Mouse (Mus musculus): ENCODE results near the gene Arhgap45.
"Not testable (repeated sequence)": the region's sequence is repeated elsewhere in the genome, so short reads cannot be mapped to it uniquely, and the experiment has no call there.

Gene Arhgap45

DNA sequence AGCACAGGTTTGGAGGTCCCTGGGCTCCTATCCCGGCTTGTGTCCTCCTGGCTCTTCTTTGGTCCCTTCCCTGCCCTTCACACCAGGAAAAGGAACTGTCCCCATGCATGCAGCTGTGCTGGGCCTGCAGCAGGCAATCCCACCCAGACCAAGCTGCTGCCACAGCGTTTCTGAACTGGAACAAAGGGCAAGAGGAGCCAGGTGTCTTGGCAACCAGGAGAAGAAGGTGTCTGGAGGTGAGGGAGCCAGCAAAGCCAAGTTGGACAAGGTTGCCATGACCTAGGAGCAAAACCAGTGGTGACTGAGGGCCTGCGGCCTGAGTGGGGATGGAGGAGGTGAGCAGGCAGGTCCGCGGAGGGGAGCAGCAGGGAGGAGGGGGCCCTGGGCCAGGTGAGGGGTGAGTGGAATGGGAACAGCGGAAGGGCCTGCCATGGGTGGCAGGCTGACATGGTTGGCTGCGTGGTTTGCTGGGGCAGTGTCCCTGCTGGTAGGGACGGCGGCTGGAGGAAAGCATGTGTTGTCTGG, 30.6 kb downstream of the Arhgap45 start, which contains the start of gene Gpx4:
TSS of gene Gpx4 (plus strand) at position 126 of the 525 bp plus-strand sequence.
- in situ Hi-C loops (cut with MboI; ENCODE audit: low pct_unique_long_range_greater_than_20kb in 1 of 2, low sequenced_read_pairs in 2 of 2, unreplicated experiment in 1 of 2): no loop called here

DNA sequence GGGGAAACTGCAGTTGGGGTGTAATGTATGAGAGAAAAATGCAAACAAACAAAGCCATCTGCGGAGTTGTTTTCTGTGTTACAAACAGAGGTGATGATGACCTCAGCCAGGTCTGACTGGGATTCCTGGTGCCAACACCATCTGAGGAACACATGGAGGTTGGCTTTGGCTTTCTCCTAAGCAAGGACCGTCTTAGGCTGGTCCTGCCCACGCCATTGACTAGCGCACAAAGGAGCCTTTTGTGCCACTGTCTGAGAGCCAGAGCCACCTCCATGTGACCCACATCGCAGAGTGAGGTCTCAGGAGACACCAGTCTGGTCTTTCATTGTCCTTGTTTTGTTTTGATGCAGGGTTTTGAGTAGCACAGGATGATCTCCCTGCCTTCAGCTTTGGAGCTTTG, 31.9 kb downstream of the Arhgap45 start:
- in situ Hi-C loops (cut with MboI; ENCODE audit: low pct_unique_long_range_greater_than_20kb in 1 of 2, low sequenced_read_pairs in 2 of 2, unreplicated experiment in 1 of 2): no loop called here

- in situ Hi-C loops (cut with MboI; ENCODE audit: low pct_unique_long_range_greater_than_20kb in 1 of 2, low sequenced_read_pairs in 2 of 2, unreplicated experiment in 1 of 2): no loop called here
Observed at GRCm38 (mm10) chr10:80048834-80049233, 32.4 kb downstream of the Arhgap45 start.

DNA sequence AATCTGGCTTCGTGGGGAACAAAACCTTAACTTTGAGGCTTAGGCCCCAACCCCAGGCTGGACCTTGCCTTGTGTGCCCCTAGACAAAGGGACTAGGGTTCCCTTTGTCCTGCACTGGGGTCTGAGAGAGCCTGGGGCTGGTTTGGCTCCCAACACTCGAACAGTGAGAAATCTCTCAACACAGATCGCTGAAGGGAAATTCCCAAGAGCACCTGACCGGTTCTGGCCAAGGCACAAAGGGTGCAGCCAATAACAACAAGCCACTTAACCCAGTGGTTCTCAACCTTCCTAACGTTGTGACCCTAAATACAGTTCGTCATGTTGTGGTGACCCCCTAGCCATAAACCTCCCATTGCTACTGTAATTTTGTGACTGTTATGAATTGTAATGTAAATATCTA, 33.8 kb downstream of the Arhgap45 start:
- in situ Hi-C loops (cut with MboI; ENCODE audit: low pct_unique_long_range_greater_than_20kb in 1 of 2, low sequenced_read_pairs in 2 of 2, unreplicated experiment in 1 of 2): no loop called here

GRCm38 (mm10) chr10:80050885-80051617, 34.6 kb downstream of the Arhgap45 start:
- in situ Hi-C loops (cut with MboI; ENCODE audit: low pct_unique_long_range_greater_than_20kb in 1 of 2, low sequenced_read_pairs in 2 of 2, unreplicated experiment in 1 of 2): no loop called here

- in situ Hi-C loops (cut with MboI; ENCODE audit: low pct_unique_long_range_greater_than_20kb in 1 of 2, low sequenced_read_pairs in 2 of 2, unreplicated experiment in 1 of 2): no loop called here
Observed at GRCm38 (mm10) chr10:80051618-80052373, 35.3 kb downstream of the Arhgap45 start.

DNA sequence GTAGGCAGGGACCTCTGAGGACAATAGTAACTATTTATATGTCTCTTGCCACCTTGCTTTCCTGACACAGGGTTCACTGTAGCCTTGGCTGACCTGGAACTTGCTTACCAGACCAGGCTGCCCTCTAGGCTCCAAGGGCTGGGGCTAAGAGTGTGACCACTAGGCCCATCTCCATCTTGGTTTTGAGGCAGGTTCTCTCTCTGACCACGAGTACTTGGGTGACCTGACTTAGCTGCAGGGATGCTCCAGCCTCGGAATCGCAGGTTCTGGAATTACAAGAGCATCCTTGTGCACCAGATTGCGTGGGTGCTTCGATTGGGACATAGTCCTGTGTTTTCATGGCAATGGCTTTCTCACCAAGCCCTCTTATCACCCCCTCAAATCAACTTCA, 35.9 kb downstream of the Arhgap45 start:
- in situ Hi-C loops (cut with MboI; ENCODE audit: low pct_unique_long_range_greater_than_20kb in 1 of 2, low sequenced_read_pairs in 2 of 2, unreplicated experiment in 1 of 2): no loop called here

- in situ Hi-C loops (cut with MboI; ENCODE audit: low pct_unique_long_range_greater_than_20kb in 1 of 2, low sequenced_read_pairs in 2 of 2, unreplicated experiment in 1 of 2): no loop called here
Observed at GRCm38 (mm10) chr10:80053259-80053780, 36.9 kb downstream of the Arhgap45 start.

DNA sequence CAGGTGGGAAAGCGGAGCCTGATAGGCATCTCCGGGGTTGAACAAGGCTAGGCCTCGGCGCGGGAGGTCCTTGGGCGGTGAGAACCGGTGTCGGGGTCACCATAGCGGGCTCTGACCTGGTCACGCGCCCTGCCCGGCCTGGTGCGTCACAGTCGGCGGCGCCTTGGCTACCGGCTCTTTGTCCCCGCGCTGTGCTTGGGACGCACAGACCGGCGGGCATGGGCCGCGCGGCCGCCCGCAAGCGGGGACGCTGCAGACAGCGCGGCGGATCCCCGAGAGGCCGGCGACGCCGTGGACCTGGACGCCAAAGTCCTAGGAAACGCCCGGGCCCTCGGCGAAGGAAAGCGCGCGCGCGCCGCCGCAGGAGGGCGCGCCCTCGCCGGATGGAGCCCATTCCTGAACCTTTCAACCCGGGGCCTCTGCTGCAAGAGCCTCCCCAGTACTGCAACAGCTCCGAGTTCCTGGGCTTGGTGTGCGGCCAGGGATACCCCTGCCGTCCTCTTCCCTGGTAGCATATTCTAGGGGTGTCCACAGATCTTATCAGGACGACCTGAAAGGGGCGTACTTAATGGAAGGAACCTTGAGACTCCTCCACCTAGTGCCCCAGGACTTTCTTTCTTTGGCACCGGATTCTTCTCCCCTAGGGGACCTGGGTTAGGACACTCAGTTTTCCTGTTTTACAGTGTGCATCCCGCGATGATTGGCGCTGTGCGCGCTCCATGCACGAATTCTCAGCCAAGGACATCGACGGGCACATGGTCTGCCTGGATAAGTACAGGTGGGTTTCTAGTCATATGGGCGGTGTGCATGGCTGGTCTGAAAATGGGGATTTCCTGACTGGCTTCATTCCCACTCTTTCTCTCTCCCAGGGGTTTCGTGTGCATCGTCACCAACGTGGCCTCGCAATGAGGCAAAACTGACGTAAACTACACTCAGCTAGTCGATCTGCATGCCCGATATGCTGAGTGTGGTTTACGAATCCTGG, 37.7 kb downstream of the Arhgap45 start:
- in situ Hi-C loops (cut with MboI; ENCODE audit: low pct_unique_long_range_greater_than_20kb in 1 of 2, low sequenced_read_pairs in 2 of 2, unreplicated experiment in 1 of 2): no loop called here

- in situ Hi-C loops (cut with MboI; ENCODE audit: low pct_unique_long_range_greater_than_20kb in 1 of 2, low sequenced_read_pairs in 2 of 2, unreplicated experiment in 1 of 2): not testable (repeated sequence)
Observed at GRCm38 (mm10) chr10:80054911-80055310, 38.5 kb downstream of the Arhgap45 start.

DNA sequence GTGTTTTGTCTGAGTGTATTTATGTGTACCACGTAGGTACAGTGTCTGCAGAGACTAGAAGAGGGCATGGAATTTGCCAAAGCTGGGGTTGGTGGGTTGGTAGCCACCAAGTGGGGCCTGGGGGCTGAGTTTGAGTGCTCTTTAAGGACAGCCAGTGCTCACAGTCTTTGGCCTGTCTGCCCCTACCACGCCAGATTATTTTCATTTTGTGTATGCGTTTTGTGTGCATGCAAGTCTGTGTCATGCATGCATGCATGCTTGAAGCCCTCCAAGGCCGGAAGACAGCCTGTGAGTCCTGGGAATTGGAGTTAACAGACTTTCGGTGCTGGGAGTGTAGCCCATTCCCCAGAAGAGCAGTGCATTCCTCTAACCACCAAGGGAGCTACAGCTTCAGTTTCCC, 38.9 kb downstream of the Arhgap45 start:
- in situ Hi-C loops (cut with MboI; ENCODE audit: low pct_unique_long_range_greater_than_20kb in 1 of 2, low sequenced_read_pairs in 2 of 2, unreplicated experiment in 1 of 2): no loop called here

GRCm38 (mm10) chr10:80055891-80056290, 39.4 kb downstream of the Arhgap45 start:
- in situ Hi-C loops (cut with MboI; ENCODE audit: low pct_unique_long_range_greater_than_20kb in 1 of 2, low sequenced_read_pairs in 2 of 2, unreplicated experiment in 1 of 2): no loop called here

- in situ Hi-C loops (cut with MboI; ENCODE audit: low pct_unique_long_range_greater_than_20kb in 1 of 2, low sequenced_read_pairs in 2 of 2, unreplicated experiment in 1 of 2): no loop called here
Observed at GRCm38 (mm10) chr10:80056506-80056905, 40.1 kb downstream of the Arhgap45 start.

DNA sequence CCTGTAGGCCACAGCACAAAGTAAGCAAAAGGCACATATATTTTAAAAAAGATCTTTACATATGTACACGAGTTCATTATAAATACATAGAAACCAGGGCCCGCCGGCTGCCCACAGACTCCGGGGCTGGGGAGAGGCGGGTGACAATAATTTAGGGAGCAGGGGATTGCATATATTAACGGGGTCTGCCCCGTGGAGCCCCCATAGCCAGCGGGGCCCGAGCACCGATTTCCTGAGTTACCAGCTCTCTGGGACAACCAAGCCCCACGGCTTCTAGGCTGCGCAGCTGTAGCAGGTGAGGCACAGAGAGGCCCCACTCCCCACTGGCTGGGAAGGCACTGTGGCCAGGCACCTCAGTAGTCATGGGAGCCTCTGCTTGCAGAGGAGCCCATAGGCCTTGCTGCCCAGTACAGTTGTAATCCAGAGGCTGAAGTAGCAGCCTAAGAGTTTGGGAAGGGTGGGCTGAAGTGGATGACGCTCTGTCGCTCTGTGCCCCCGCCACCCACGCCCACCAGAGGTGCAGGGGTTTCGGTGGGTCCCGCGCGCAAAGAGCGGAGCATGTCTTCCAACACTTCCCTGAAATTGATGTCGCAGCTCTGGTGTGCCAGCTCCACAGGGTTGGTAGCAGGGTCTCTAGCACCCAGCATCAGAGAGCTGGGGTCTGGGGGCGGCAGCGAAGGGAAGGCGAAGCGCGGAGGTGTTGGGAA, 40.7 kb downstream of the Arhgap45 start:
- in situ Hi-C loops (cut with MboI; ENCODE audit: low pct_unique_long_range_greater_than_20kb in 1 of 2, low sequenced_read_pairs in 2 of 2, unreplicated experiment in 1 of 2): no loop called here

- in situ Hi-C loops (cut with MboI; ENCODE audit: low pct_unique_long_range_greater_than_20kb in 1 of 2, low sequenced_read_pairs in 2 of 2, unreplicated experiment in 1 of 2): no loop called here
Observed at GRCm38 (mm10) chr10:80057683-80058326, 41.4 kb downstream of the Arhgap45 start.

DNA sequence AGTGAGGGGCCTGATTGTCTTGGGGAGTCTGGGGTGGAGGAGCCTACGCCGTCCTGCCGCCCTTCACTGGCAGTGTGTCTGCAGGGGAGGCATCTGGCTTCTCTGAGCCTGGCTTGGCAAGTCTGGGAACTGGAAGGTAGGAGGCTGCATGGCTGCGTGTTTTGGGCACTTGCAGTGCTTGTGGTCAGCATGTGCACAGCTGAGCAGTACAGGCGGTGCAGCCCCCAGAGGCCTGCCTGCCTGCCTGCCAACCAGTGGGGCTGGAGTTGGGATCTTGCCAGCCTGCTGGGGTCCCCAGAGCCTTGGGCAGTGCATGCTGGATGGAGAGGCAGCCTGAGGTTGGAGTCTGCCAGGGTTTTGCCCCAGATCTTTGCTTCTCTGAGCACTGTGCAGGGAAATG, 46.7 kb downstream of the Arhgap45 start:
- in situ Hi-C loops (cut with MboI; ENCODE audit: low pct_unique_long_range_greater_than_20kb in 1 of 2, low sequenced_read_pairs in 2 of 2, unreplicated experiment in 1 of 2): no loop called here

DNA sequence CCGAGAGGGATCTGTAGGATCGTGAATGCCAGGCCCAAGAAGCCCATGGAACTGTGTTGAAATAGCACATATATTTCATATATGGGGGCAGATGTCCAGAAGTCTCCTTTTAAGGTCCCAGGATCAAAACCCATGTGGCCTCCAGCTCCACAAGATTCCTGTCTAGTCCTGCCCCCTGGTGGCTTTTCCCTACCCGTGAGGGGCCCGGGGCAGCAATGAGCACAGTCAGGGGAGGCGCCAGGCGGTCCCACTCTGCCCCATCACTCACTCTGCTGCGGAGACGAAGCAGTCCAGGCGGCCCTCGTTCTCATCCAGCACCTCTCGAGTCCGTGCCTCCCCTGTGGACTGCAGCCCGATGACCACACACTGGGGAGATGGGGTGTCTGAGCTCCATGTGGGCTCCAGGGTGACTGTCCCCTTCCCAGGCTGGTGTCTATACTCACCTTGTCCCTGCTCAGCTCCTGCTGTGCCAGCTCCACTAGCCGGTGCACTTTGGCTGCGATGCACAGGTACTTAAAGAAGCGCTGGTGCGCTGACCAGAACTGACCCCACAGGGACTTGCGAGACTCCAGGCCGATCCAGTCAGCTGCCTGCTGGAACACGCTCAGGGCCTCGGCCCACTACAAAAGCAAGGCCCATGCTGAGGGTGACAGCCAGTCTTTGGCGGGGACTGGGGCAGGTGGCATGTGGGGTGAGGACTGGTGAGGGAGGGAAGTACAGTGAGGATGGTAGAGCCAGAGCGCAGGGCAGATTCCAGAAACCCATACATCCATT, 47.6 kb downstream of the Arhgap45 start:
- in situ Hi-C loops (cut with MboI; ENCODE audit: low pct_unique_long_range_greater_than_20kb in 1 of 2, low sequenced_read_pairs in 2 of 2, unreplicated experiment in 1 of 2): no loop called here
